Mouse (Mus musculus) E14TG2a.4 (cell line): ENCODE data around the gene Eif2s1.

Experiments
- CTCF ChIP-seq: conservative IDR thresholded peaks from 2 replicates; pipeline ENCODE4 v1.5.1; 2014; ENCODE audit warnings: low read length
- NANOG ChIP-seq: IDR thresholded peaks from 2 replicates; pipeline ENCODE4 v1.6.1; 2014; ENCODE audit warnings: borderline replicate concordance, low read length, mixed read lengths
- POU5F1 ChIP-seq: IDR thresholded peaks from 2 replicates; pipeline ENCODE4 v1.6.1; 2014; ENCODE audit warnings: low read length, borderline replicate concordance

DNA sequence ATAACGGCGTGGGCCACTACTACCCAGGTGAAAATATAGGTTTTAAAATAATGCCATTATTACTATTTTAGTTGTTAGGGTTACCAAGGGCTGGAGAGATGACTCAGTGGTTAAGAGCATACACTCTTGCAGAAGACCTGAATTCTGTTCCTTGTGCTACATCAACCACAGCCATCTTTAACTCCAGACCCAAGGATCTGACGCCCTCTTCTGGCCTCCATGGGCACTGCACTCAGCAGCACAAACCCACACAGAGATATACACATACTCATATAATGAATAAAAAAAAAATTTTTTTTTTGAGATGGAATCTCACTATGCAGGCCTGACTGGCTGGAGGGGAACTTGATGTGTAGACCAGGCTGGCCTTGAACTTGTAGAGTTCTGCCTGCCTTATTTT lies 54.7 kb downstream of the Eif2s1 start:
- TF ChIP-seq CTCF (peak; percentile 90), POU5F1 (no peak), NANOG (no peak)
